Mouse (Mus musculus): ENCODE results near the gene Depdc5.

GRCm38 (mm10) chr5:33009818-33010812, 146.6 kb downstream of the Depdc5 start:
- TF ChIP-seq CTCF (IDR thresholded peaks at IDR 0.05; ENCODE audit: low read depth) (no peak), EP300 (IDR thresholded peaks at IDR 0.05; ENCODE audit: low read depth) (peak; percentile 37; the same call in 1 of the 2 replicates)
